Mouse (Mus musculus): ENCODE data around the gene Homer3. TPM values are rescaled to one million over a fixed set of nuclear protein-coding genes. Genes with fewer than 3 reads are reported as not detected.

The Homer3 gene
- total RNA-seq, 2 experiments from 2014 or later = 8.5 to 8.7 TPM

DNA sequence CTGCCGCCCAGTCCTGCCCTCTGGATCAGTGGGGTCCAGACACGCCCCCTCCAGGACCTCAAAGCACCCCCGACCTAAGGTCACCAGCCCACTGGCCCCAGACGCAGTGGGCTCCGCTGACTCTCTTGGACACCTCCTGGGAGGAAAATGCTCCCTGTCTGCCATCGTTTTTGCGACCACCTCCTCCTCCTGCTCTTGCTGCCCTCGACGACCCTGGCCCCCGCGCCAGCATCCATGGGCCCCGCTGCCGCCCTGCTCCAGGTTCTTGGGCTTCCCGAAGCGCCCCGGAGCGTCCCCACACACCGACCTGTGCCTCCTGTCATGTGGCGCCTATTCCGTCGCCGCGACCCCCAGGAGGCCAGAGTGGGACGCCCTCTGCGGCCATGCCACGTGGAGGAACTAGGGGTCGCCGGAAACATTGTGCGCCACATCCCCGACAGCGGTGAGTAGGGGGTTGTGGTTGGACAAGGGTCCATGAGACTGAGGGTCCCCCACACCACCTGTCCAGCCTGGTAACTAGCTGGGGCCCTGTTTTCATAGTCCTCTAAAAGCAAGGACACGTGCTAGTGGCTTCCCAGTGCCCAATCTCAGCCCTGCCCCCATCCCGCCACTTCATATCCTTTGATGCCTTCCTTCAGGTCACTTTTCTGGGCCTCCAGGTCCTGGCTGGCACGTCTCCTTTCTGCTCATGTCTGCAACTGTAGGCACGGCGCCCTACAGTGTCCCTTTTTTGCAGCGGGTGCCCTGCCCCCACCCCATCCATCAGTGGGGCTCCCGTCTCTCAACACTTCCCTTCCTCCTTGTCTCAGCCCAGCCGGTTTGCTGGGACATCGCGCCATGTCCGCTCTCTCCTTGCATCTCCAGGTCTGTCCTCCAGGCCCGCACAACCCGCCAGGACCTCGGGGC lies 47.5 kb downstream of the Homer3 start:
- intact Hi-C loops (cut with DNase I; ENCODE audit: low total_unique reads) = loop anchor here (5.0 kb wide), 1 partner anchor 172 kb away; no protein-coding TSS in a partner anchor
- no peak for DNase-seq

DNA sequence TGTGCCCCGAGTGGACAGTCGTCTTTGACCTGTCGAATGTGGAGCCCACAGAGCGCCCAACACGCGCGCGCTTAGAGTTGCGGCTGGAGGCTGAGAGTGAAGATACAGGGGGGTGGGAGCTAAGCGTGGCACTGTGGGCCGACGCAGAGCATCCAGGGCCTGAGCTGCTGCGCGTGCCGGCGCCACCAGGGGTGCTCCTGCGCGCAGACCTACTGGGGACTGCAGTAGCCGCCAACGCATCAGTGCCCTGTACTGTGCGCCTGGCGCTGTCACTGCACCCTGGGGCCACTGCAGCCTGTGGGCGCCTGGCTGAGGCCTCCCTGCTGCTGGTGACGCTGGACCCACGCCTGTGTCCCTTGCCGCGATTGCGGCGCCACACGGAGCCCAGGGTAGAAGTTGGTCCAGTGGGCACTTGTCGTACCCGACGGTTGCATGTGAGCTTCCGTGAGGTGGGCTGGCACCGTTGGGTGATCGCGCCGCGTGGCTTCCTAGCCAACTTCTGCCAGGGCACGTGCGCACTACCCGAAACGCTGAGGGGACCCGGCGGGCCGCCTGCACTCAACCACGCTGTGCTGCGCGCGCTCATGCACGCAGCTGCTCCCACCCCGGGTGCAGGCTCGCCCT lies 48.2 kb downstream of the Homer3 start:
- DNase-seq = no peak
- intact Hi-C loops (cut with DNase I; ENCODE audit: low total_unique reads) = loop anchor here (5.0 kb wide), 1 partner anchor 171 kb away; no protein-coding TSS in a partner anchor

DNA sequence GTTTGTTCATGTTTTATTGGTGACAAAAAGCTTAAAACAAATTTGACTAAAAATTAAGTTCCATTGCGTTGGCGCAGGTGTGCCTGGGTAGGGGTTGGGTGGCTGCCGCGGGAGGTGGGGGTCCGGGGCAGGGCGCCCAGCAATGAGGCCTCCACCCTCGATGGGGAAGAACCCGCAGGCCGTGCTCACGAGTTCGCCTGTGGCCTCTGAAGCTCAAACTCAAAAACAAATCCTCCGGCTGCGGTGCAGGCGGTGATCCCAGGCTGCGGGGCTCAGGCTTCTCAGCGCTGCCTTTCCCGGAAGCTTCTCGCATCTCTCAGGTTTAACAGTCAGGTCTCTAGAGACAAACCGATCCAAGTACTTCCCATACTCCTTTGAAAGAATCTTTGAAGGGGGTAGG lies 48.9 kb downstream of the Homer3 start:
- DNase-seq = no peak
- intact Hi-C loops (cut with DNase I; ENCODE audit: low total_unique reads) = loop anchor here (5.0 kb wide), 1 partner anchor 171 kb away; no protein-coding TSS in a partner anchor

DNA sequence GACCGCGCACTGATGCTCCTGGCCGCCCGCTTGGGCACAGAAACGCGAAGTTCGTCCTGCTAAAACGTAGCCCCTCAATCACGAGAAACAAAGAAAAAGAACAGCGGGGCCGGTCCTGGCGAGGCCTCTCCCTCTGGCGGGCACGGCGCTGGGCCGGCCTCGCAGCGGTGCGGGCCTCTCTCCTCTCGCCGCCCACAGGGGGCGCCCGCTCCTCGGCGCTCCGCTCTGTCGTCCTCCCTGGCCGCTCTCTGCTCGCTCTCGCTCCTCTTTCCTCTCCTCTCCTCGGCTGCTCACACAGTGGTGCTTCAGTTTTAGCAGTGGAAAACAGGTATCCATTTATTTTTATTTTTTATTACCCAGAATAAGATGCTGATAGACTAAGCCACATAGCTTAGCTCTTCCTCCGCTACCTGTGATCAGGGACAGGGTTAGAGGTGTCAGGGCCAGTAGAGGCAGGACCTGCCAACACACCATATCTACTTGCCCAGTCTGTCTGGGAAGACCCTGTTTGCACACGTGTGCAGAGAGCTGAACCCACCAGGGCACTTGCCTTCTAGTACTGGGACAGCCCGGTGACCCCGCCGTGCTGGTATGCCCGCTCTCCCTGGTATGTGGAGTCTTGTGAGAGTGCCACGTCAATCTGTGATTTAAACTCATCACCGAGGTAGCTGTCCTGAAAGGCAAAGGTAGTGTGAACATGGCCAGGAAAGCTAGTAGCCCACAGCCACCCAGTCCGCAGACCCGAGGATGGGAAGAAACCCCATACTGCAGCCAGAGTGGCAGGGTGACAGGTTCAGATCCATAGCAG lies 49.6 kb downstream of the Homer3 start:
- peak; percentile 78 for DNase-seq
- intact Hi-C loops (cut with DNase I; ENCODE audit: low total_unique reads) = loop anchor here (5.0 kb wide), 1 partner anchor 170 kb away; no protein-coding TSS in a partner anchor

DNA sequence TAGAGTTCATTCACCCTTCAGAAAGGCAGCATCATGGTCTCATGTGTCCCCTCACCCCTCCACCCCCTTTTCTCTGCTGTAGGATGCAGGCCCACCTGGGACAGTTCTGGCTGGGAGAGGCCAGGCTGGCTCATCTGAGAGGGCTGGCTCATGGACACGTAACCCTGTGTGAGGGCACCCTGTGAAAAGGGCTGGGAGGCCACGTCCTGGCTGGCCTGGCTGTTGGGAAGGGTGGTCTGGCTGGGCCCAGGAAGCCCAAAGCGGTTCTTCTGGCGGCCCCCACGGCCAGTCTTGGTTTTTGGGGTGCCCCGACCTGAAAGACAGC lies 50.2 kb downstream of the Homer3 start:
- DNase-seq = no peak
- intact Hi-C loops (cut with DNase I; ENCODE audit: low total_unique reads) = loop anchor here (5.0 kb wide), 1 partner anchor 169 kb away; no protein-coding TSS in a partner anchor

DNA sequence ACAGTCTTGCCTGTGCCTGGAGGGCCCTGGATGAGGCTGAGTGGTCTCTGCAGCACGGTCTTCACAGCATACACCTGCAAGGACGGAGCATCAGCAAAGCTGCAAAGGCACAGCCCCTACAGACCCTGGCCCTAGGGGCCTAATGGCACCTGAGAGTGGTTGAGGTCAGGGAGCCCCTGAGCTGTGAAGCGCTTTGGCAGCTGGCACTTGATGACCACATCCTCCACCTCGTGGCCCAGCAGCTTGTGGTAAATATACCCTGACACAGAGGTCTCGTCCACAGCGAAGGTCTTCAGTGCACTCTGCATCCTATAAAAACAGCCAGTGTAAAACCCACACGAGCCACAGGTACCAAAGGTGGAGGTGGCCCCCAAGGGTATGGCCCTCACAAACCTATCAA lies 56.3 kb downstream of the Homer3 start:
- no peak for DNase-seq
- intact Hi-C loops (cut with DNase I; ENCODE audit: low total_unique reads) = no loop called here

DNA sequence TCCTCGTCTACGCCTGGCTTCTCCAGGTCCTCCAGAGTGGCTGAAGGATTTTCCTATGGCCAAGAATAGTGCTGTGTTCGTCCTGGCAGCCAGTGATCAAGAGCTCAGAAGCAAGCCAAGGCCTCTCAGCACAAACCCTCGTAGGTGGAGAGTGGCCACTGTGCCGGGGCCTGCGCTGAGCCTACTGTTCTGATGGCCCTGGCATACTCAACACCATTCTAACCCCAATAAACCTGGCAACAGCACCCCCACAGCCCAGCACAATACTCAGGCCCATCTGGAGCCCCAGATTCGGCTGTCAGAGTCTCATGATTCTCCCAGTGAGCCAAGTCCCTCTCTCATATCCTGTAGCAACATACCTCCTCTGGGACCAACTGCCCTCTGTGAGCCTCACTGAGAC lies 58.0 kb downstream of the Homer3 start:
- intact Hi-C loops (cut with DNase I; ENCODE audit: low total_unique reads) = no loop called here
- DNase-seq = no peak

DNA sequence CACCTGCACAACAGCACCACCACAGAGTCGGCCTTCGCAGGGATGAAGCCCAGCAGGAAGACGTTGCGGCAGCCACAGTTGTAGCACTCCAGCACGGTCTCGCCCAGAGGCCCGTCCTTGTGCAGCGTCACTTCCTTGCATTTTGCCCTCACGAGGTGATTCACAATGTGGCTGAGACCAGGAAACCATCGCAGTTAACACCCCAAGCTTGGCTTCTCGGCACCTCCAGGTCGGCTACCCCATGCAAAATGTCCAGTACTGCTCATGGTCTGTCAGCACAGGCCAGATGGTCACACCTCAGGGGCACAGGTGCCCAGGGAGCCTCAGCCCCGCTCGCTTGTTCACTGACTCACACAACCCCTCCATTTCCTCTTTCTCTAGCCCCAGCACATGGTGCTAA lies 59.4 kb downstream of the Homer3 start:
- intact Hi-C loops (cut with DNase I; ENCODE audit: low total_unique reads) = no loop called here
- no peak for DNase-seq

DNA sequence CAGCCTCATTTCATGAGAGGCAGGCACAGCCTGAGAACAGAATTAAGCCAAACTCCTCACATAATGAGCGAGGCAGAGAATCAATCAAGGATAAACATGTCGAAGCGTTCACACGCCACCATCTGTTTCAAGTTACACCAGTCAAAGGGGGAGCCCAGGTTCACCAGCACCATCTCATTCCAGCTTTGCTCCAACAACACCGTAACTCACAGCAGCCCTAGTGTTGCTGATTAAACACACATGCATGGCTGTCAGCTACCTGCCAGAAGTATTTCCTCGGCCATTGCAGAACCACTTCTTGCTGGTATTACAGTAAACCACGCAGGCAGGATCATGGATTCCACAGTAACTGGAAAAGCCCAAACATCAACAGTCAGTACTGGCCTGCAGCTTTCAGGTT lies 60.4 kb downstream of the Homer3 start:
- no peak for DNase-seq
- intact Hi-C loops (cut with DNase I; ENCODE audit: low total_unique reads) = no loop called here

DNA sequence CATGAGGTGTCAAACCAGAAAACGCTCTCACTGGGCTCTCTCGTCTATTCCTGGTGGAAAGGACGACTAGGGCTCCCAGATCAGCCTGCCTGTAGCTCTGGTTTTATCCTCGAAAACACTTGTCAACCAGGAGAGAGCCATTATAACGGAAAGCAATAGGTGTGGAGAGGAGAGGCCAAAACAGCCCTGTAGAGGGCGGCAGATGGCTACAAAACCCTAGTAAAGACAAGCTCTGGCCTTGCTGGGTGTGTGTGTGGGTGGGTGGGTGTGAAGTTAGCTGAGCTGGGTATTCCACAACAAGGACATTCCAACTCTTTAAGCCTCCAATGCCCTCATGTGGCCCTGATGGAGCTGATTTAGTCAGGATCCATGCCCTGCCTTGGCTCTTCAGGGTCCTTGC lies 61.1 kb downstream of the Homer3 start:
- DNase-seq = no peak
- intact Hi-C loops (cut with DNase I; ENCODE audit: low total_unique reads) = no loop called here

Other genes starting within 250 kb of the Homer3 start
- 10 to 100 TPM; 22.6 to 26.3 TPM for gene Mau2, start 240.1 kb upstream of the Homer3 start, total RNA-seq (2021)
- 10 to 100 TPM; 17.7 to 17.9 TPM for gene Sugp1, start 240.0 kb upstream of the Homer3 start, total RNA-seq (2021)
- under 1 TPM in 1 of 2 experiments, not detected in 1; 0.51 TPM for gene Tm6sf2, start 209.9 kb upstream of the Homer3 start, total RNA-seq (2021)
- gene Hapln4, start 199.4 kb upstream of the Homer3 start, total RNA-seq (2021) = under 1 TPM in 1 of 2 experiments, not detected in 1; 0.06 TPM
- under 1 TPM; 0.02 to 0.04 TPM for gene Ncan, start 162.0 kb upstream of the Homer3 start, total RNA-seq (2021)
- 1 to 10 TPM; 2.2 to 4.4 TPM for gene Nr2c2ap, start 151.5 kb upstream of the Homer3 start, total RNA-seq (2021)
- 1 to 10 TPM; 8.1 to 8.8 TPM for gene Rfxank, start 143.7 kb upstream of the Homer3 start, total RNA-seq (2021)
- gene Borcs8, start 143.3 kb upstream of the Homer3 start, total RNA-seq (2021) = 10 to 100 TPM; 14.4 to 18.4 TPM
- under 1 TPM; 0.25 to 0.29 TPM for gene Mef2b, start 143.1 kb upstream of the Homer3 start, total RNA-seq (2021)
- gene Tmem161a, start 110.5 kb upstream of the Homer3 start, total RNA-seq (2021) = 10 to 100 TPM; 76.0 to 78.1 TPM
- 10 to 100 TPM; 25.5 to 29.2 TPM for gene Slc25a42, start 70.5 kb upstream of the Homer3 start, total RNA-seq (2021)
- gene Sugp2, start 48.6 kb upstream of the Homer3 start, total RNA-seq (2021) = 10 to 100 TPM; 42.3 to 44.1 TPM
- 1 to 10 TPM; 6.5 to 9.9 TPM for gene Armc6, start 48.4 kb upstream of the Homer3 start, total RNA-seq (2021)
- 10 to 100 TPM; 25.3 to 27.5 TPM for gene Ddx49, start 19.7 kb downstream of the Homer3 start, total RNA-seq (2021)
- gene Cope, start 19.7 kb downstream of the Homer3 start, total RNA-seq (2021) = 100 to 1,000 TPM; 123 to 134 TPM
- 10 to 100 TPM; 14.5 to 24.5 TPM for gene Cers1, start 32.9 kb downstream of the Homer3 start, total RNA-seq (2021)
- 1 to 10 TPM; 1.3 to 2.8 TPM for gene Gdf1, start 47.0 kb downstream of the Homer3 start, total RNA-seq (2021)
- gene Upf1, start 70.5 kb downstream of the Homer3 start, total RNA-seq (2021) = 10 to 100 TPM; 31.6 to 35.0 TPM
- gene Comp, start 90.7 kb downstream of the Homer3 start, total RNA-seq (2021) = 10 to 100 TPM; 18.6 to 19.6 TPM
- gene Crtc1, start 156.8 kb downstream of the Homer3 start, total RNA-seq (2021) = 1 to 10 TPM; 6.4 to 7.4 TPM
- gene Klhl26, start 194.1 kb downstream of the Homer3 start, total RNA-seq (2021) = 1 to 10 TPM; 5.4 TPM
- not detected for gene Tmem59l, start 204.5 kb downstream of the Homer3 start, total RNA-seq (2021)
- gene Crlf1, start 210.3 kb downstream of the Homer3 start, total RNA-seq (2021) = 1 to 10 TPM; 1.5 to 1.9 TPM
- gene Rex1bd, start 223.9 kb downstream of the Homer3 start, total RNA-seq (2021) = 100 to 1,000 TPM; 118 to 122 TPM
- gene Uba52, start 228.0 kb downstream of the Homer3 start, total RNA-seq (2021) = 1,000 to 10,000 TPM; 1,030 to 1,066 TPM
- 100 to 1,000 TPM; 116 to 117 TPM for gene Fkbp8, start 244.9 kb downstream of the Homer3 start, total RNA-seq (2021)
- gene Kxd1, start 245.1 kb downstream of the Homer3 start, total RNA-seq (2021) = 10 to 100 TPM; 64.9 to 73.0 TPM